Mouse (Mus musculus) spleen, postnatal 10 days (tissue): ENCODE data around the gene Them7.

Experiments used
- DNase-seq, 2 experiments: peaks; one replicate each; pipeline ENCODE4 v3.0.0; 2021 to 2022; ENCODE audit warnings: low spot score in 2 of 2

The Them7 gene

DNA sequence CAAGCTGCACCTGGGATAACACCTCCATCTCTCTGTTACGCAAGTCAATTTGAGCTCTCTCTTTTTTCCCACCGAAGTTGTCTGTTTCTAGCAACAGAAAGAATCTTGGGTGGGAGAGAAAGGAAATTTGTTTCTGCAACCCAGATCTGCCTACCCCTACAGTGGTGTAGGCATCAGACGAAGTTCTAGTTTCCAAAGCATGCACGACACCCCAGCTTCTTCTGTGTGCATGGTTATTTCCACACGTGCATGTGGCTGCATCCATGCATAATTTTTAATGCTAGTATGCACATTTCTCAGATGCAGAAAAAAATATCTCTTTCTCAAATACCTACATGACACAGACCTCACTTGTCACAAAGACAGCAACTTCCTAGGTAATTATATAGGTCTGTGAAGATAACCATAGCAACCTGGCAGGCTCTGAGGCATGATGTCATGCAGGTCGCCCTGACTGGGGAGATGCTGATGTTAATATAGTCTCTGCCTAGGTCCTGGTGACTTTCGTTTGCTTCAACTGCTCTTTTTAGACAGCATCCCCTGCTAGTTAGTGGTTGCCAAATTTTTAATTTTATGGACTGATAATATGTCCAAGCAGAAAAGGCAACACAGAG is 192.0 kb downstream of the Them7 start:
- no peak for DNase-seq

DNA sequence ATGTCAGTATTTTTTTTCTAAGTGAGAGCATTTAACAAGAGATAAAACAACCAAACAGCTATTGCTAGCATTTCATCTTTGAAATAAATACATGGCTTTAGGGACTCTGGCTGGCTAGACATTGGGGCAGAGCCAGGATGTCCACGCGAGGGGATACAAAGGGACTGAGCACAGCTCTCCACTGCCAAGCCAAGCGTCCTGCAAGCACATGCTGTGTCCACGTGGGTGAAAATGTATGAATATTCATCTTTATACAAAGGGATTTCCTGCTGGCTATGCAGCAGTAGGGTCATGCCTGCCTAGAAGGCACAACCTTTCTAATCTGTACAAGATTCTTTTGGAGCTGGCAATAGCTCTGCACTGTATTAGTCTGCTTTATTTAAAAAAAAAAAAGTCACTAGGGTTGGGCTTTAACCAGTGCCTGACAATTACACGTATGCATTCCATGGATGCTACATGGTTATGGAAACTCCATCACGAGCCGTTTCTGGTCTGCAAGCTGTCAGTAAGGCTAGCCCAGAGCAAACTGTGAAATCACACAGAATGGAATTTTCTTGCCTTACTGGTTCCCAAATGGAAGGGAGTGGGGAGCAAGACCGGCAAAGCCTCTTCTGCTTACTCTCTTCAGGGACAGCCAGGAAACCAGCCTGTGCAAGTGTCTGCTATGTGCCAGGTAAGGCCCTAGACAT is 192.7 kb downstream of the Them7 start:
- no peak for DNase-seq

DNA sequence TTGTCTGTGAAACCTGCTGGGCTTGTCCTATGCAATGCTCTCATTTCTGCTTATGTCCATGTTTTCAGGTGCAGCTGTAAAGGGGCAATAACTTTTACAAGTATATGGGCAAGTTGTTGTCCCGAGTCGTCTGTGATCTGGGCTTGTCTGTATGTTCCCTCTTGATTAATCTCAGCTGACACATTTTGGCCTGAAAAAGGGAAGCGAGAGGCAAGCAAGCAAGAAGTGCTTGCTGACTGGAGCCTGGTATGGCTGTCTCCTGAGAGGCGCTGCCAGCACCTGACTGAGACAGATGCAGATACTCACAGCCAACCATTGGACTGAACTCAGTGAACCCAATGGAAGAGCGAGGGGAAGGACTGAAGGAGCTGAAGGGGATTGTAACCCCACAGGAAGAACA is 193.5 kb downstream of the Them7 start:
- DNase-seq = no peak

DNA sequence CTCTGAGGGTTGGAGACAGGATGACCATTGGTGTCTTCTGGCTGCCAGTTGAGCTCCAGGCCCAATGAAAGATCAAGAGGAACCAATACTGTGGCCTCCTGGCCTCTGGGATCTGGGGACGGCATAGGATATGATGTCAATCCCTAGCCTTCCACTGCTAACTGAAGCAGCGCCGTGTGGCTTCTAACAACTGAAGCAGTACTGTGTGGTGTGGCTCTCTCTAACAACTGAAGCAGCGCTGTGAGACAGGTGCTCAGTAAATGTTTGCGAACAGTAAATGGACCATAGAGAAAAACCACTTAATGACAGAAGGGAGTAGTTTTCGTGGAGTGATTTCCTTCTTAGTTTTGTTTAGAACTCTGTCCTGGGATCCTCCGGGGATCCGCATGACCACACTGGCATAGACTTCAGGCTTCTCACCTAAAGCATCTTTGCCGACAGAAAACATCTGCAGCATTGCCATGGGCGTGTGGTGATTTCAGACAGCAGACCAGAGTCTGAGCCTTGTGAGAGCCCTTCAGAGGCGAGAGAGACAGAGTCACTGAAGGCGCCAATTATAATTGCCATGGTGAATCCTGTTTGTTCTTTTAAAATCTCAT is 194.6 kb downstream of the Them7 start:
- no peak for DNase-seq

DNA sequence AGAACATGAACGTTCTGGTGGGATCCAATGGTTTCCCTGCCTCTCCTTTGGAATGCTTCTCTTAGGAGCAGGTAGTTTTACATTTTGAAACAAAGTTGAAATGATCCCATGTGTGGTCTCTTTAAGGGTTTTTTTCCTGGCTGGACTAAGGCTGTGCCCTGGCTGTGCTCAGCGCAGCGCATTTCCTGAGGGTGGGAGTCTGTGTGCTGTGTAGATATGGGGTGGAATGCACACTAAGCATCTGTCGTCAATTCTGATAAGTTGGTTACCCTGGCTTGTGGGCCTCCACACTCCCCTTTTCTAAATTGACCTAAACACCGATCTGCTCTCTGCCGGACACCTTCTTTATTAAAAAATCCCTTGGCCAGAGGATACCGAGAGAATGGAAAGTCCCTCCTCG is 203.3 kb downstream of the Them7 start:
- DNase-seq = no peak

DNA sequence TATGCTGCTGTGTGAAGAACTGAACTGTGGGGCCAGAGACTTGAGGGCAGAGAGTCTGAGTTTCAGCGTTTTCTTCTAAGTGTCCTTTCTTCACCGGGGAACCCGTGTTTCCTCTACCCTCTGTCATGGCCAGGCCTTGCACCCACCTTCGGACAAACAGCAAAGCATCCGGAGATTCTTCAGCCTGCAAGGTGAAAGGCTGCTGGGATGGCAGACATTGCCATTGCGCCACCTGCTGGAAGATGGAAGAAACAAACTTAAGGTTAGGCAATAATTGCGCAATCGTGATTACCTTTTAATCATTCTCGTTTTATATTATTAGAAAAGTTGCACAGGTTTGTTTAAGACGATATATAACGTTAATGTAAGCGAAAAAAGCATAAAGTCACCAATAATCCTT is 203.9 kb downstream of the Them7 start:
- peak; percentile 29 to 74 for DNase-seq

DNA sequence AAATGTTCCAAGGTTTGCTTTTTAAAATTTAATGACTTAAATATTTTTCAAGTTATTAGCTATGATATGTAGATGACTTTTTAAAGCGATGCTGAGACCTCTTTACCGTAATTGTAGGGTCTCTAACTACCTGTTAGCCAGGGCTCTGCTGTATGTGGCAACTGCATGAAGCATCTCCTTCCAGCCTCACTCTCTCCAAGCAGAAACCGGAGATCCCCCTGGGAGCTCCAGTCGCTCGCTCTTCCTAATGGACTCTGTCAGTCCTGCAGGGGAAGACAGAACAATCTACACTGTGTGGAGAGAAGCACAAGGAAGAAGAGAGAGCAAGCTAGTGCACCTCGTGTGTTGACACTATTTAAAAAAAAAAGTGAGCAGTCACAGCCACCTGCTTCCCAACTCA is 204.3 kb downstream of the Them7 start:
- DNase-seq = no peak
